Mouse (Mus musculus) left cerebral cortex, adult 9 months (tissue): Measurements from ENCODE around the gene Zfp9.
A peak's percentile ranks its signal among the peaks of the same experiment; 100 is the strongest.

Experiments
- DNase-seq, 2 experiments: peaks; one replicate each; pipeline ENCODE4 v3.0.0; 2022; ENCODE audit warnings: low spot score in 2 of 2

Zfp9 gene

GRCm38 (mm10) chr6:118478957-118479708, at the start of gene Zfp9:
TSS of gene Zfp9 (minus strand) at chr6:118479320.
- peak; percentile 69 to 83 for DNase-seq

GRCm38 (mm10) chr6:118520668-118521067, 41.5 kb upstream of the Zfp9 start:
- DNase-seq = no peak

GRCm38 (mm10) chr6:118513335-118514012, 34.4 kb upstream of the Zfp9 start:
- no peak for DNase-seq

- no peak for DNase-seq
Observed at GRCm38 (mm10) chr6:118499010-118499409, 19.9 kb upstream of the Zfp9 start.

GRCm38 (mm10) chr6:118482125-118482524, 3.0 kb upstream of the Zfp9 start:
- no peak for DNase-seq

- DNase-seq = no peak
Observed at GRCm38 (mm10) chr6:118477875-118478785, 990 bp downstream of the Zfp9 start.

- no peak for DNase-seq
Observed at GRCm38 (mm10) chr6:118462069-118462705, 16.9 kb downstream of the Zfp9 start.

- DNase-seq = no peak
Observed at GRCm38 (mm10) chr6:118457726-118458125, 21.4 kb downstream of the Zfp9 start.

- DNase-seq = peak; percentile 84 to 94
Observed at GRCm38 (mm10) chr6:118455042-118455631, 24.0 kb downstream of the Zfp9 start, which contains the start of gene Zfp248. TSS of gene Zfp248 (minus strand) at chr6:118455528.

- DNase-seq = peak in 1 of 2 experiments; percentile 26
Observed at GRCm38 (mm10) chr6:118454452-118454851, 24.7 kb downstream of the Zfp9 start.

GRCm38 (mm10) chr6:118431502-118431901, 47.6 kb downstream of the Zfp9 start:
- no peak for DNase-seq

GRCm38 (mm10) chr6:118426666-118427065, 52.5 kb downstream of the Zfp9 start:
- no peak for DNase-seq

GRCm38 (mm10) chr6:118419050-118419920, 59.8 kb downstream of the Zfp9 start, which contains the start of gene Bms1:
TSS of gene Bms1 (minus strand) at chr6:118419474.
- DNase-seq = peak; percentile 87 to 96
